Mouse (Mus musculus): ENCODE measurements around the gene Ctdspl2.

DNA sequence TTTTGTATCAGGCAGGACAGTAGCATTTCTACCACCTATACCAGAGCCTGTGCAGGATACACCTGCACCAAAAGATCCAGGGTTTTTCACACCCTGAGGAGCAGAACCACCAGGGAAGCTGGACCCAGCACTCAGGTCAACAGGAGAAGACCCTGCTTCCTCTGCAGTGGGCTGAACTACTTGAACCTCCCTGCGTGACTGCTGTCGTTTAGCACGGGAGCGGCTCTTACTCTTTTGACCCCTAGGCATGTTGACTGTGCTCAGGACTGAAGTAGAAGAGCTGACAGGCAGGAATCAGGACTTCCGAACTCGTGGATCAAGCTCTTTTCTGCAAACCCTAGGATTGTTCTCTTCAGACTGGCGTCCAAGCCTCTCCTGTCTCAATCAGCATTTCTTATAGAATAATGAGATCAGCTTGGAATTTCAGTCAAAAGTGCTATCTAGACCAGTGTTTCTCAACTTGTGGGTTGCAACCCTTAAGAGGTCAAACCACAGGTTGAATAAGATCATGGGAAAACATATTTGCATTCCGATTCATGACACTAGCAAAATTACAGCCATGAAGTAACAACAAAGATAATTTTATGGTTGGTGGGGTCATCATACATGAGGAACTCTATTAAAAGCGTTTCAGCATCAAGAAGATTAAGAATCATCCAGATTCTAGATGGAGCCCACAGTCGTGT lies 687 bp upstream of the Ctdspl2 start:
- TF ChIP-seq POLR2A (IDR thresholded peaks at IDR 0.05; ENCODE audit: control insufficient read depth, extremely low read depth, insufficient read depth, low read length, poor library complexity): no peak
- TF ChIP-seq CTCF (IDR thresholded peaks at IDR 0.05; ENCODE audit: borderline replicate concordance, control insufficient read depth, extremely low read depth, insufficient read depth, low read length, poor library complexity): no peak
